11 mouse cellular contexts compared by ENCODE assay signal in the genomic region with DNA sequence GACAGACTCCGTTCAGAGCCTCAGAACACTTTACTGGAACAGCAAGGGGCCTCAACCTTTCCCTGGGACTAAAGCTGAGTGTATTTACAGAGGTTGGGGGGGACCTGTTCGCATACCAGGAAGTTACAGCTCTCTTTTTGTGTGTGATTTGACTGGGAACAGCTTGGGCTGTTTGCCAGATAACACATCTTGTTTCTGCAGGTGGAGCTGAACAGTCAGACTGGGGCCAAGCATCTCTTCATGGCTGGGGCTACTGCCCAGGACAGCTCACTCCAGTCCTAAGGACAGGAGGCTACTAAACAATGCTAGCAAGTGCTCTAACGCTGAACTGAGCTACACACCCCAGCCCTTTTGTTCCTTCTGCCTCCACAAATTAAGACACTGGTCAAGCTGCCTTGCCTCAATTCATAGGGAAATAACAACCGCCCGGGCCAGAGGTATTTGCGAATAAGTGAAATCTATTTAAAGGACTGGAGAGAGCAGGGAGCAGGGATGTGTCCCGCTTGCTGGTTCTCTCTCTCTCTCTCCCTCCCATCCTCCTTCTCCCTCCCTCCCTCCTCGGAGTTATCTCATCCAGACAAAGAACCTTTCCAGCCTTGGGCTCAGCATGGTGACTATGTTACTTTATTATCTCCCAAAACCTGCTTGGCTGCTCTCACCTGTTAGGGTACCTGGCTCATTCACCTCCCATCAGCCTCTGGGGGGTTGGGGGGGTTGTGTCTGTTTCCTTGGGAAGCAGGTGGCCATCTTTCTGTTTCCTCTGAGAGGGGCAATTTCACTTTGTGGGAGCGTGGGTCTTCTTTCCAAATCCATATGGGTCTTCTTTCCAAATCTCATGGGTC. TPM values are rescaled to one million over a fixed set of nuclear protein-coding genes. Genes with fewer than 3 reads are reported as not detected.
DNase-seq lines count a peak whose midpoint lies in the region; ATAC-seq and TF ChIP-seq lines count a peak whose summit lies in the region.
"Had no signal": no experiment of that assay in that cellular context is flagged by ENCODE, and none has a peak within 500 bp of the region (broad histone marks: within the 10 kb centered on the region; RNA-seq: fewer than 3 reads in every experiment).

No protein-coding gene starts in this region.

- peak; percentile 24 for DNase-seq in hindbrain, embryonic 14.5 days (ENCODE audit: low spot score)
- DNase-seq in MEL (ENCODE audit: low read depth, low spot score): peak; percentile 38
- no peak for DNase-seq in cerebellum, postnatal 36 days
- no peak for DNase-seq in layer of hippocampus, adult 8-10 months (ENCODE audit: low spot score in 2 of 2)
- DNase-seq: heart, adult 18-20 months; kidney, postnatal 14 days; liver, embryonic 13.5 days had no signal

- TF ChIP-seq RAD21 in MEL (IDR thresholded peaks at IDR 0.05; ENCODE audit: low read depth, low read length): no peak

- no peak for ATAC-seq in hindbrain, embryonic 14.5 days (ENCODE audit: low FRiP score)
- no peak for ATAC-seq in hindbrain, embryonic 12.5 days (ENCODE audit: low FRiP score)
- ATAC-seq in intestine, embryonic 15.5 days: peak; percentile 60
- ATAC-seq in midbrain, embryonic 12.5 days (ENCODE audit: low FRiP score, low read depth): no peak

- H3K4me1 ChIP-seq in hindbrain, embryonic 14.5 days (replicated peaks; ENCODE audit: control insufficient read depth, insufficient read depth, low read length): peaks cover 7% of the 10 kb centered on the region; the same call in 1 of the 2 replicates
- H3K4me1 ChIP-seq in hindbrain, embryonic 12.5 days: peaks cover 15% of the 10 kb centered on the region
- H3K4me1 ChIP-seq in MEL (ENCODE audit: control insufficient read depth in 1 of 2, insufficient read depth in 2 of 2, low read length in 2 of 2): peaks cover 4 to 20% of the 10 kb centered on the region in 2 experiments
- H3K4me1 ChIP-seq in intestine, embryonic 15.5 days (replicated peaks): peaks cover 20% of the 10 kb centered on the region; the same call in 1 of the 2 replicates
- H3K4me1 ChIP-seq in midbrain, embryonic 12.5 days: peaks cover 21% of the 10 kb centered on the region

- no peak overlapping the region for H3K4me3 ChIP-seq in hindbrain, embryonic 14.5 days (replicated peaks; ENCODE audit: low read length)
- H3K4me3 ChIP-seq in hindbrain, embryonic 12.5 days: no peak overlapping the region
- H3K4me3 ChIP-seq in MEL (ENCODE audit: control insufficient read depth in 1 of 2, insufficient read depth in 1 of 2, low read depth in 2 of 2, low read length in 2 of 2): peak overlapping the region in 1 of 2 experiments; percentile 16; a peak in 1 of 4 replicates
- no peak overlapping the region for H3K4me3 ChIP-seq in intestine, embryonic 15.5 days (replicated peaks)
- no peak overlapping the region for H3K4me3 ChIP-seq in midbrain, embryonic 12.5 days

- no peak overlapping the region for H3K9ac ChIP-seq in hindbrain, embryonic 14.5 days
- H3K9ac ChIP-seq in hindbrain, embryonic 12.5 days: no peak overlapping the region
- H3K9ac ChIP-seq in MEL (ENCODE audit: control insufficient read depth, low read depth, low read length, poor library complexity, severe bottlenecking): no peak overlapping the region
- no peak overlapping the region for H3K9ac ChIP-seq in intestine, embryonic 15.5 days
- peak overlapping the region; percentile 24; the same call in 1 of the 2 replicates for H3K9ac ChIP-seq in midbrain, embryonic 12.5 days (replicated peaks)

- peaks cover 28% of the 10 kb centered on the region; the same call in 1 of the 2 replicates for H3K27me3 ChIP-seq in hindbrain, embryonic 14.5 days (ENCODE audit: control insufficient read depth, insufficient read depth, low read length)
- H3K27me3 ChIP-seq in hindbrain, embryonic 12.5 days: peaks cover 27% of the 10 kb centered on the region
- no peaks in the 10 kb centered on the region; a peak in 1 of 4 replicates for H3K27me3 ChIP-seq in MEL (ENCODE audit: control insufficient read depth in 1 of 2, insufficient read depth in 2 of 2, low read length in 2 of 2)
- H3K27me3 ChIP-seq in intestine, embryonic 15.5 days (replicated peaks): no peaks in the 10 kb centered on the region
- peaks cover 48% of the 10 kb centered on the region for H3K27me3 ChIP-seq in midbrain, embryonic 12.5 days

- H3K79me2 ChIP-seq in MEL (ENCODE audit: control insufficient read depth, insufficient read depth, low read length, poor library complexity): no peaks in the 10 kb centered on the region; the same call in 1 of the 2 replicates

- WGBS in hindbrain, embryonic 14.5 days: 16% methylated on average over 9 of the region's 9 CpGs
- WGBS in hindbrain, embryonic 12.5 days: 16% methylated on average over 9 of the region's 9 CpGs
- WGBS in intestine, embryonic 15.5 days: 19% methylated on average over 9 of the region's 9 CpGs
- WGBS in midbrain, embryonic 12.5 days: 13% methylated on average over 9 of the region's 9 CpGs

- H3K4me2 ChIP-seq in hindbrain, embryonic 14.5 days (replicated peaks): no peak overlapping the region
- H3K4me2 ChIP-seq in hindbrain, embryonic 12.5 days (replicated peaks): no peak overlapping the region
- H3K4me2 ChIP-seq in intestine, embryonic 15.5 days (replicated peaks): peak overlapping the region; percentile 60
- no peak overlapping the region for H3K4me2 ChIP-seq in midbrain, embryonic 12.5 days (replicated peaks)

- TF ChIP-seq CTCF in MEL (IDR thresholded peaks at IDR 0.05 in 2 of 3, conservative IDR thresholded peaks at IDR 0.05 in 1 of 3; ENCODE audit: control insufficient read depth in 1 of 3, insufficient read depth in 1 of 3, low read depth in 2 of 3, low read length in 3 of 3, poor library complexity in 1 of 3, severe bottlenecking in 1 of 3): no peak

- no peak for TF ChIP-seq POLR2A in MEL (IDR thresholded peaks at IDR 0.05; ENCODE audit: control insufficient read depth in 1 of 2, insufficient read depth in 1 of 2, low read depth in 1 of 2, low read length in 2 of 2, poor library complexity in 1 of 2)

- TF ChIP-seq EP300 in MEL (IDR thresholded peaks at IDR 0.05; ENCODE audit: low read depth in 1 of 2, low read length in 2 of 2): 0 out of 4 replicates have a peak, but pooled peaks of 1 of the 2 experiments have one; percentile 12

- H3K36me3 ChIP-seq in hindbrain, embryonic 14.5 days (replicated peaks; ENCODE audit: control insufficient read depth, insufficient read depth): no peaks in the 10 kb centered on the region
- no peaks in the 10 kb centered on the region for H3K36me3 ChIP-seq in hindbrain, embryonic 12.5 days
- peaks cover 0 to 14% of the 10 kb centered on the region in 2 experiments; a peak in 2 of 4 replicates for H3K36me3 ChIP-seq in MEL (ENCODE audit: control insufficient read depth in 1 of 2, insufficient read depth in 2 of 2, low read length in 2 of 2)
- no peaks in the 10 kb centered on the region for H3K36me3 ChIP-seq in intestine, embryonic 15.5 days
- H3K36me3 ChIP-seq in midbrain, embryonic 12.5 days: no peaks in the 10 kb centered on the region
- H3K36me3 ChIP-seq: liver, embryonic 13.5 days had no signal

- no peaks in the 10 kb centered on the region for H3K9me3 ChIP-seq in hindbrain, embryonic 14.5 days (ENCODE audit: control insufficient read depth, low read length)
- H3K9me3 ChIP-seq in hindbrain, embryonic 12.5 days (replicated peaks): no peaks in the 10 kb centered on the region
- H3K9me3 ChIP-seq in MEL (replicated peaks; ENCODE audit: insufficient read depth, low read length): no peaks in the 10 kb centered on the region
- no peaks in the 10 kb centered on the region for H3K9me3 ChIP-seq in intestine, embryonic 15.5 days
- H3K9me3 ChIP-seq in midbrain, embryonic 12.5 days: no peaks in the 10 kb centered on the region
- H3K9me3 ChIP-seq: liver, embryonic 13.5 days had no signal

- H3K27ac ChIP-seq in hindbrain, embryonic 14.5 days: no peak overlapping the region
- no peak overlapping the region for H3K27ac ChIP-seq in hindbrain, embryonic 12.5 days
- H3K27ac ChIP-seq in MEL (ENCODE audit: control insufficient read depth, low read depth, low read length): no peak overlapping the region
- peak overlapping the region; percentile 71 for H3K27ac ChIP-seq in intestine, embryonic 15.5 days
- H3K27ac ChIP-seq in midbrain, embryonic 12.5 days (replicated peaks): no peak overlapping the region
- H3K27ac ChIP-seq: liver, embryonic 13.5 days had no signal

TF ChIP-seq in MEL, 35 proteins besides CTCF, POLR2A, EP300 and RAD21 (continues in another document):
- no peak for TF ChIP-seq ZKSCAN1 (IDR thresholded peaks at IDR 0.05; ENCODE audit: low read depth, low read length)

RNA-seq across cellular contexts. Expression of gene Vsig10, which starts 4.1 kb away (rescaled TPM):
- polyA plus RNA-seq in hindbrain, embryonic 14.5 days (2014; fragmentation: Nextera tagmentation; extraction: Ambion mirVana): 0.75 and 1.1 TPM in 2 replicates
- polyA plus RNA-seq in hindbrain, embryonic 12.5 days (2016; fragmentation: Nextera tagmentation; extraction: Ambion mirVana): 3.7 and 4.1 TPM in 2 replicates
- total RNA-seq in MEL (2012; rRNA removed): 4.3 and 5.3 TPM in 2 replicates
- polyA plus RNA-seq in MEL (2012; ENCODE audit: insufficient read depth in 1 of 2, insufficient read length in 2 of 2, low read depth in 1 of 2, low replicate concordance in 2 of 2, missing spikeins in 1 of 2): 1 to 10 TPM in 1 of 2 experiments, not detected in 1; 8.9 TPM
- 14.1 and 16.8 TPM in 2 replicates for polyA plus RNA-seq in intestine, embryonic 15.5 days (2015; fragmentation: Nextera tagmentation; extraction: Ambion mirVana)
- 3.1 and 4.7 TPM in 2 replicates for polyA plus RNA-seq in midbrain, embryonic 12.5 days (2016; fragmentation: Nextera tagmentation; extraction: Ambion mirVana)
- 1 to 10 TPM; 2.1 to 4.8 (median 3.0) TPM for total RNA-seq in layer of hippocampus, adult 8-10 months (2022)
- polyA plus RNA-seq: erythroblast, embryonic 14.5 days had no signal

RNA-seq across cellular contexts. Expression of gene Pebp1, which starts 27.4 kb away (rescaled TPM):
- 1,042 and 1,087 TPM in 2 replicates for polyA plus RNA-seq in hindbrain, embryonic 14.5 days (2014; fragmentation: Nextera tagmentation; extraction: Ambion mirVana)
- 793 and 794 TPM in 2 replicates for polyA plus RNA-seq in hindbrain, embryonic 12.5 days (2016; fragmentation: Nextera tagmentation; extraction: Ambion mirVana)
- 558 and 572 TPM in 2 replicates for total RNA-seq in MEL (2012; rRNA removed)
- polyA plus RNA-seq in MEL (2012; ENCODE audit: insufficient read depth in 1 of 2, insufficient read length in 2 of 2, low read depth in 1 of 2, low replicate concordance in 2 of 2, missing spikeins in 1 of 2): 100 to 1,000 TPM in 1 of 2 experiments, not detected in 1; 568 TPM
- polyA plus RNA-seq in intestine, embryonic 15.5 days (2015; fragmentation: Nextera tagmentation; extraction: Ambion mirVana): 659 and 723 TPM in 2 replicates
- polyA plus RNA-seq in midbrain, embryonic 12.5 days (2016; fragmentation: Nextera tagmentation; extraction: Ambion mirVana): 797 and 825 TPM in 2 replicates
- 100 to 1,000 TPM; 650 to 713 (median 683) TPM for total RNA-seq in layer of hippocampus, adult 8-10 months (2022)

RNA-seq across cellular contexts. Expression of gene Wsb2, which starts 42.3 kb away (rescaled TPM):
- 292 and 336 TPM in 2 replicates for polyA plus RNA-seq in hindbrain, embryonic 14.5 days (2014; fragmentation: Nextera tagmentation; extraction: Ambion mirVana)
- 127 and 132 TPM in 2 replicates for polyA plus RNA-seq in hindbrain, embryonic 12.5 days (2016; fragmentation: Nextera tagmentation; extraction: Ambion mirVana)
- total RNA-seq in MEL (2012; rRNA removed): 32.9 and 36.8 TPM in 2 replicates
- 10 to 100 TPM in 1 of 2 experiments, not detected in 1; 56.9 TPM for polyA plus RNA-seq in MEL (2012; ENCODE audit: insufficient read depth in 1 of 2, insufficient read length in 2 of 2, low read depth in 1 of 2, low replicate concordance in 2 of 2, missing spikeins in 1 of 2)
- 82.6 and 94.5 TPM in 2 replicates for polyA plus RNA-seq in intestine, embryonic 15.5 days (2015; fragmentation: Nextera tagmentation; extraction: Ambion mirVana)
- 113 and 114 TPM in 2 replicates for polyA plus RNA-seq in midbrain, embryonic 12.5 days (2016; fragmentation: Nextera tagmentation; extraction: Ambion mirVana)
- 100 to 1,000 TPM; 228 to 259 (median 247) TPM for total RNA-seq in layer of hippocampus, adult 8-10 months (2022)

Comparison
In these comparisons a context has a peak if more than half of its experiments do, and no peak if none do; other contexts are left out.
1. DNase-seq: peak in hindbrain, embryonic 14.5 days (single experiment) and MEL (single experiment); none in cerebellum, postnatal 36 days (0 of 2) and layer of hippocampus, adult 8-10 months (0 of 2).